Mouse (Mus musculus): ENCODE results near the gene Cyba. TPM values are rescaled to one million over a fixed set of nuclear protein-coding genes. Genes with fewer than 3 reads are reported as not detected.

The Cyba gene
- total and polyA plus RNA-seq, 3 experiments = 321 to 344 (median 338) TPM

DNA sequence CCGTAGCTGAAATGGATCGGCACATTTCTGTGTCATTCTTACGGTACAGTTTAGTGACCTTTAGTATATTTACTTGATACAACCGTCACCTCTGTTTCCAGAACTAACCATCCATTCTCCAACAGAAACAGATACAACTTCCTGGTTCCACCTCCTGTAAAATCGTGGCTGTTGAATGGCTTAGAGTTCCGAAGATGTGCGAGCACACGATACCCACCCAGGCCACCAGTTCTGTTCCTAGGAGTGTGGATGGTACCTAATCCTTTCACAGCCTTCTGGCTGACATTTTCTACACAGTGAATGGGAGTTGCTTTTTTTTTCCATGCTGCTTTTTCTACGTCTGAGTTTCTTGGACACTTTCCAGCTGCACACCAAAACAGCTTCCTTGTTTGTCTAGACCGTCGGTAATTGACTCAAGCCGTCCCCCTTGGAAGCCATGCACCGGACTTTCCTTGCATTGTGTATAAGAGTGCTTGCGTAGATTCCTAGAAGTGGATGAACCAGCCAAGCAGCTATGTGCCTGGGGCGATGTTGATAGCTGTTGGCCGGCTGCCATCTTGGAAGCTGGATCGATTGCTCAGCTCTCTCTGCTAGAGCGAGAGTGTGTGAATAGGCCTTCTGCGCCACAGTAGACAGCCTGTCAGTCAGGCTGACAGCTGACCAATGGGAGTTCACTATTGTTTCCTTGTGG, 11.5 kb upstream of the Cyba start (continued):
- TF ChIP-seq TCF12 (IDR thresholded peaks at IDR 0.05; ENCODE audit: low read depth, low read length) = 0 out of 2 replicates have a peak, but pooled peaks have one; percentile 26
- TF ChIP-seq HCFC1 (IDR thresholded peaks at IDR 0.05; ENCODE audit: low read depth, low read length) = peak; percentile 71
- TF ChIP-seq SMC3 (IDR thresholded peaks at IDR 0.05; ENCODE audit: low read depth, low read length) = no peak; the same call in 1 of the 2 replicates
- TF ChIP-seq ELF1 (IDR thresholded peaks at IDR 0.05; ENCODE audit: low read depth, low read length) = 0 out of 2 replicates have a peak, but pooled peaks have one; percentile 24
- TF ChIP-seq MYC (IDR thresholded peaks at IDR 0.05; ENCODE audit: low read depth, low read length) = 0 out of 2 replicates have a peak, but pooled peaks have one; percentile 47
- TF ChIP-seq MAZ (IDR thresholded peaks at IDR 0.05; ENCODE audit: low read depth, low read length) = 0 out of 2 replicates have a peak, but pooled peaks have one; percentile 42

GRCm38 (mm10) chr8:122443262-122444006, 10.7 kb upstream of the Cyba start, which contains the start of gene Mvd:
TSS of gene Mvd (minus strand) at chr8:122443422.
- H3K9me3 ChIP-seq (replicated peaks; ENCODE audit: insufficient read depth, low read length) = no peaks in the 10 kb centered on the region
- H3K4me1 ChIP-seq (ENCODE audit: control insufficient read depth in 1 of 2, insufficient read depth in 2 of 2, low read length in 2 of 2) = peaks cover 0 to 3% of the 10 kb centered on the region in 2 experiments; a peak in 1 of 4 replicates
- DNase-seq (ENCODE audit: low read depth, low spot score) = peak; percentile 99
- no peaks in the 10 kb centered on the region for H3K36me3 ChIP-seq (ENCODE audit: control insufficient read depth in 1 of 2, insufficient read depth in 2 of 2, low read length in 2 of 2)
- peak within 1 kb of the TSS; percentile 76 to 82 for H3K4me3 ChIP-seq (ENCODE audit: control insufficient read depth in 1 of 2, insufficient read depth in 1 of 2, low read depth in 2 of 2, low read length in 2 of 2)
- 0 out of 2 replicates have a peak, but pooled peaks cover 3% of the 10 kb centered on the region for H3K79me2 ChIP-seq (ENCODE audit: control insufficient read depth, insufficient read depth, low read length, poor library complexity)
- TF ChIP-seq TCF12 (IDR thresholded peaks at IDR 0.05; ENCODE audit: low read depth, low read length) (0 out of 2 replicates have a peak, but pooled peaks have one; percentile 22), POLR2A (IDR thresholded peaks at IDR 0.05; ENCODE audit: control insufficient read depth in 1 of 2, insufficient read depth in 1 of 2, low read depth in 1 of 2, low read length in 2 of 2, poor library complexity in 1 of 2) (peak; percentile 66 to 92; a peak in 3 of 4 replicates), SMC3 (IDR thresholded peaks at IDR 0.05; ENCODE audit: low read depth, low read length) (0 out of 2 replicates have a peak, but pooled peaks have one; percentile 3), NRF1 (IDR thresholded peaks at IDR 0.05; ENCODE audit: insufficient read depth, low read depth, low read length, poor library complexity, severe bottlenecking) (peak; percentile 98), NELFE (IDR thresholded peaks at IDR 0.05; ENCODE audit: low read depth, low read length) (peak; percentile 87), TBP (IDR thresholded peaks at IDR 0.05; ENCODE audit: low read depth, low read length) (peak; percentile 67), ELF1 (IDR thresholded peaks at IDR 0.05; ENCODE audit: low read depth, low read length) (peak; percentile 52; the same call in 1 of the 2 replicates), SIN3A (IDR thresholded peaks at IDR 0.05; ENCODE audit: low read length) (peak; percentile 66), MAX (IDR thresholded peaks at IDR 0.05; ENCODE audit: low read length) (peak; percentile 58; the same call in 1 of the 2 replicates), KAT2A (conservative IDR thresholded peaks at IDR 0.05; ENCODE audit: low read depth, low read length) (no peak), MYB (IDR thresholded peaks at IDR 0.05; ENCODE audit: low read depth, low read length) (no peak), MYC (IDR thresholded peaks at IDR 0.05; ENCODE audit: low read depth, low read length) (peak; percentile 43; the same call in 1 of the 2 replicates), RAD21 (IDR thresholded peaks at IDR 0.05; ENCODE audit: low read depth, low read length) (no peak; the same call in 1 of the 2 replicates), GABPA (IDR thresholded peaks at IDR 0.05; ENCODE audit: low read depth, low read length) (no peak), MXI1 (IDR thresholded peaks at IDR 0.05; ENCODE audit: low read depth, low read length) (peak; percentile 53), HCFC1 (IDR thresholded peaks at IDR 0.05; ENCODE audit: low read depth, low read length) (peak; percentile 59; the same call in 1 of the 2 replicates), TAL1 (IDR thresholded peaks at IDR 0.05; ENCODE audit: low read length) (no peak), POLR2AphosphoS2 (IDR thresholded peaks at IDR 0.05; ENCODE audit: low read length) (peak; percentile 79; the same call in 1 of the 2 replicates), USF1 (IDR thresholded peaks at IDR 0.05; ENCODE audit: low read depth, low read length) (peak; percentile 56; the same call in 1 of the 2 replicates)
- peak within 1 kb of the TSS; percentile 76 for H3K9ac ChIP-seq (ENCODE audit: control insufficient read depth, low read depth, low read length, poor library complexity, severe bottlenecking)
- peak within 1 kb of the TSS; percentile 74 for H3K27ac ChIP-seq (ENCODE audit: control insufficient read depth, low read depth, low read length)
- H3K27me3 ChIP-seq (ENCODE audit: control insufficient read depth in 1 of 2, insufficient read depth in 2 of 2, low read length in 2 of 2) = no peaks in the 10 kb centered on the region

Data from MEL (cell line).